In genomic region chr3:116033218-116033870, GRCm38 (mm10) we compare ENCODE assay signal across 12 mouse cellular contexts. TPM values are rescaled to one million over a fixed set of nuclear protein-coding genes. Genes with fewer than 3 reads are reported as not detected.
DNase-seq lines count a peak whose midpoint lies in the region; ATAC-seq lines count a peak whose summit lies in the region.
"Had no signal": no experiment of that assay in that cellular context is flagged by ENCODE, and none has a peak within 500 bp of the region (broad histone marks: within the 10 kb centered on the region; RNA-seq: fewer than 3 reads in every experiment).

No protein-coding gene starts in this region.

- no peak overlapping the region for H3K4me3 ChIP-seq in kidney, embryonic 14.5 days (ENCODE audit: low read length)
- H3K4me3 ChIP-seq in neural tube, embryonic 13.5 days, result no peak overlapping the region
- H3K4me3 ChIP-seq in neural tube, embryonic 15.5 days (replicated peaks), result no peak overlapping the region
- H3K4me3 ChIP-seq in hindbrain, embryonic 16.5 days (ENCODE audit: low read length), result no peak overlapping the region
- H3K4me3 ChIP-seq: left cerebral cortex, adult 2 months; limb, embryonic 13.5 days had no signal

- no peak for DNase-seq in kidney, postnatal 14 days
- DNase-seq in layer of hippocampus, adult 9-10 months (ENCODE audit: low spot score), result no peak
- DNase-seq in layer of hippocampus, postnatal 14 days (ENCODE audit: low spot score in 2 of 2), result no peak
- DNase-seq: adrenal gland, postnatal 25 days; cerebellum, adult 11 months had no signal

- no peaks in the 10 kb centered on the region for H3K4me1 ChIP-seq in kidney, embryonic 14.5 days (ENCODE audit: control insufficient read depth, insufficient read depth, low read length)
- no peaks in the 10 kb centered on the region for H3K4me1 ChIP-seq in neural tube, embryonic 13.5 days (replicated peaks)
- peaks cover 5% of the 10 kb centered on the region; the same call in 1 of the 2 replicates for H3K4me1 ChIP-seq in neural tube, embryonic 15.5 days
- H3K4me1 ChIP-seq in hindbrain, embryonic 16.5 days (ENCODE audit: control insufficient read depth, insufficient read depth, low read depth, low read length), result no peaks in the 10 kb centered on the region

- no peak overlapping the region for H3K27ac ChIP-seq in kidney, embryonic 14.5 days (ENCODE audit: low read depth, low read length)
- no peak overlapping the region for H3K27ac ChIP-seq in neural tube, embryonic 13.5 days (replicated peaks)
- no peak overlapping the region for H3K27ac ChIP-seq in neural tube, embryonic 15.5 days (replicated peaks)
- H3K27ac ChIP-seq in hindbrain, embryonic 16.5 days (ENCODE audit: low read depth, low read length), result no peak overlapping the region
- H3K27ac ChIP-seq: left cerebral cortex, adult 2 months; limb, embryonic 13.5 days had no signal

- 50% methylated on average over 6 of the region's 6 CpGs for WGBS in kidney, embryonic 14.5 days
- WGBS in neural tube, embryonic 13.5 days, result 54% methylated on average over 6 of the region's 6 CpGs
- WGBS in neural tube, embryonic 15.5 days, result 57% methylated on average over 6 of the region's 6 CpGs
- 63% methylated on average over 6 of the region's 6 CpGs for WGBS in hindbrain, embryonic 16.5 days

- H3K9me3 ChIP-seq in kidney, embryonic 14.5 days (ENCODE audit: control insufficient read depth, low read length), result no peaks in the 10 kb centered on the region
- H3K9me3 ChIP-seq in neural tube, embryonic 13.5 days, result no peaks in the 10 kb centered on the region
- no peaks in the 10 kb centered on the region for H3K9me3 ChIP-seq in neural tube, embryonic 15.5 days (replicated peaks)
- H3K9me3 ChIP-seq in hindbrain, embryonic 16.5 days (ENCODE audit: control insufficient read depth, low read length), result no peaks in the 10 kb centered on the region
- H3K9me3 ChIP-seq: limb, embryonic 13.5 days had no signal

- H3K4me2 ChIP-seq in kidney, embryonic 14.5 days (replicated peaks; ENCODE audit: low read depth, low read length), result no peak overlapping the region
- no peak overlapping the region for H3K4me2 ChIP-seq in neural tube, embryonic 13.5 days
- H3K4me2 ChIP-seq in neural tube, embryonic 15.5 days, result no peak overlapping the region
- H3K4me2 ChIP-seq in hindbrain, embryonic 16.5 days (ENCODE audit: low read length), result no peak overlapping the region
- H3K4me2 ChIP-seq: limb, embryonic 13.5 days had no signal

- no peaks in the 10 kb centered on the region for H3K36me3 ChIP-seq in kidney, embryonic 14.5 days (ENCODE audit: control insufficient read depth, insufficient read depth, low read length)
- peaks cover 6% of the 10 kb centered on the region; the same call in 1 of the 2 replicates for H3K36me3 ChIP-seq in neural tube, embryonic 13.5 days
- H3K36me3 ChIP-seq in neural tube, embryonic 15.5 days, result no peaks in the 10 kb centered on the region
- H3K36me3 ChIP-seq in hindbrain, embryonic 16.5 days (ENCODE audit: control insufficient read depth, insufficient read depth, low read length), result no peaks in the 10 kb centered on the region
- H3K36me3 ChIP-seq: limb, embryonic 13.5 days had no signal

- ATAC-seq in kidney, embryonic 14.5 days (ENCODE audit: low FRiP score, low TSS enrichment), result peak; percentile 52
- ATAC-seq in neural tube, embryonic 13.5 days (ENCODE audit: low read depth), result peak; percentile 40; the same call in 1 of the 2 replicates
- ATAC-seq in neural tube, embryonic 15.5 days (ENCODE audit: low FRiP score), result no peak
- peak; percentile 26; the same call in 1 of the 2 replicates for ATAC-seq in hindbrain, embryonic 16.5 days
- ATAC-seq: inflammation-experienced regulatory T-cells, adult 6 months had no signal

- H3K9ac ChIP-seq in kidney, embryonic 14.5 days (ENCODE audit: low read depth, low read length), result no peak overlapping the region
- H3K9ac ChIP-seq in neural tube, embryonic 13.5 days, result no peak overlapping the region
- no peak overlapping the region for H3K9ac ChIP-seq in neural tube, embryonic 15.5 days (replicated peaks)
- H3K9ac ChIP-seq in hindbrain, embryonic 16.5 days (ENCODE audit: low read depth, low read length), result no peak overlapping the region
- H3K9ac ChIP-seq: limb, embryonic 13.5 days had no signal

- H3K27me3 ChIP-seq in kidney, embryonic 14.5 days (ENCODE audit: control insufficient read depth, insufficient read depth, low read length), result no peaks in the 10 kb centered on the region
- H3K27me3 ChIP-seq in neural tube, embryonic 13.5 days, result no peaks in the 10 kb centered on the region
- H3K27me3 ChIP-seq in neural tube, embryonic 15.5 days (replicated peaks), result no peaks in the 10 kb centered on the region
- no peaks in the 10 kb centered on the region for H3K27me3 ChIP-seq in hindbrain, embryonic 16.5 days (replicated peaks; ENCODE audit: control insufficient read depth, insufficient read depth, low read length)

RNA-seq across cellular contexts. Expression of gene Extl2, which starts 26.1 kb away (rescaled TPM):
- polyA plus RNA-seq in kidney, embryonic 14.5 days (2014; fragmentation: Nextera tagmentation; extraction: Ambion mirVana), result 13.1 and 21.8 TPM in 2 replicates
- 33.0 and 36.1 TPM in 2 replicates for polyA plus RNA-seq in neural tube, embryonic 13.5 days (2015; fragmentation: Nextera tagmentation; extraction: Ambion mirVana)
- 39.8 and 41.6 TPM in 2 replicates for polyA plus RNA-seq in neural tube, embryonic 15.5 days (2015; fragmentation: Nextera tagmentation; extraction: Ambion mirVana)
- polyA plus RNA-seq in hindbrain, embryonic 16.5 days (2015; fragmentation: Nextera tagmentation; extraction: Ambion mirVana), result 38.7 and 43.2 TPM in 2 replicates
- 10 to 100 TPM; 64.1 to 65.2 TPM for total RNA-seq in layer of hippocampus, postnatal 14 days (2021)

RNA-seq across cellular contexts. Expression of gene Slc30a7, which starts 26.1 kb away (rescaled TPM):
- 22.6 and 34.2 TPM in 2 replicates for polyA plus RNA-seq in kidney, embryonic 14.5 days (2014; fragmentation: Nextera tagmentation; extraction: Ambion mirVana)
- polyA plus RNA-seq in neural tube, embryonic 13.5 days (2015; fragmentation: Nextera tagmentation; extraction: Ambion mirVana), result 15.0 and 18.9 TPM in 2 replicates
- polyA plus RNA-seq in neural tube, embryonic 15.5 days (2015; fragmentation: Nextera tagmentation; extraction: Ambion mirVana), result 14.6 and 18.7 TPM in 2 replicates
- 15.2 and 16.0 TPM in 2 replicates for polyA plus RNA-seq in hindbrain, embryonic 16.5 days (2015; fragmentation: Nextera tagmentation; extraction: Ambion mirVana)
- total RNA-seq in layer of hippocampus, postnatal 14 days (2021), result 10 to 100 TPM; 22.8 to 27.0 TPM
